Mouse (Mus musculus): Measurements from ENCODE around the gene Rcan3.

Rcan3 gene

GRCm38 (mm10) chr4:135393381-135393780, 40.3 kb downstream of the Rcan3 start:
- TF ChIP-seq GATA4 (IDR thresholded peaks at IDR 0.05; ENCODE audit: insufficient replicate concordance, low read length): no peak

GRCm38 (mm10) chr4:135392801-135393200, 40.9 kb downstream of the Rcan3 start:
- TF ChIP-seq GATA4 (IDR thresholded peaks at IDR 0.05; ENCODE audit: insufficient replicate concordance, low read length): no peak

GRCm38 (mm10) chr4:135391014-135391413, 42.6 kb downstream of the Rcan3 start:
- TF ChIP-seq GATA4 (IDR thresholded peaks at IDR 0.05; ENCODE audit: insufficient replicate concordance, low read length): no peak

- TF ChIP-seq GATA4 (IDR thresholded peaks at IDR 0.05; ENCODE audit: insufficient replicate concordance, low read length): no peak
Observed at GRCm38 (mm10) chr4:135385614-135386013, 48.0 kb downstream of the Rcan3 start.

GRCm38 (mm10) chr4:135382316-135382715, 51.3 kb downstream of the Rcan3 start:
- no peak for TF ChIP-seq GATA4 (IDR thresholded peaks at IDR 0.05; ENCODE audit: insufficient replicate concordance, low read length)

GRCm38 (mm10) chr4:135381355-135381754, 52.3 kb downstream of the Rcan3 start:
- no peak for TF ChIP-seq GATA4 (IDR thresholded peaks at IDR 0.05; ENCODE audit: insufficient replicate concordance, low read length)

GRCm38 (mm10) chr4:135377241-135377640, 56.4 kb downstream of the Rcan3 start:
- no peak for TF ChIP-seq GATA4 (IDR thresholded peaks at IDR 0.05; ENCODE audit: insufficient replicate concordance, low read length)

GRCm38 (mm10) chr4:135375444-135375843, 58.2 kb downstream of the Rcan3 start:
- no peak for TF ChIP-seq GATA4 (IDR thresholded peaks at IDR 0.05; ENCODE audit: insufficient replicate concordance, low read length)

- TF ChIP-seq GATA4 (IDR thresholded peaks at IDR 0.05; ENCODE audit: insufficient replicate concordance, low read length): no peak
Observed at GRCm38 (mm10) chr4:135373299-135373698, 60.4 kb downstream of the Rcan3 start.

GRCm38 (mm10) chr4:135370372-135370771, 63.3 kb downstream of the Rcan3 start:
- no peak for TF ChIP-seq GATA4 (IDR thresholded peaks at IDR 0.05; ENCODE audit: insufficient replicate concordance, low read length)

- TF ChIP-seq GATA4 (IDR thresholded peaks at IDR 0.05; ENCODE audit: insufficient replicate concordance, low read length): no peak
Observed at GRCm38 (mm10) chr4:135362828-135363227, 70.8 kb downstream of the Rcan3 start.

Data from liver, adult (tissue).